Mouse (Mus musculus) G1E (cell line): Measurements from ENCODE around the gene Fbxo46.

Experiments
- CTCF ChIP-seq: IDR thresholded peaks from 2 replicates; pipeline ENCODE4 v1.5.1; 2012; ENCODE audit warnings: low read depth, low read length, inconsistent platforms, mixed read lengths
- GATA1 ChIP-seq: IDR thresholded peaks from 2 replicates; pipeline ENCODE4 v1.6.1; 2012; ENCODE audit warnings: borderline replicate concordance, low read length, inconsistent platforms, mixed read lengths
- TAL1 ChIP-seq: conservative IDR thresholded peaks from 2 replicates; pipeline ENCODE4 v1.6.1; 2012; ENCODE audit warnings: low read depth, low read length, inconsistent platforms, mixed read lengths

DNA sequence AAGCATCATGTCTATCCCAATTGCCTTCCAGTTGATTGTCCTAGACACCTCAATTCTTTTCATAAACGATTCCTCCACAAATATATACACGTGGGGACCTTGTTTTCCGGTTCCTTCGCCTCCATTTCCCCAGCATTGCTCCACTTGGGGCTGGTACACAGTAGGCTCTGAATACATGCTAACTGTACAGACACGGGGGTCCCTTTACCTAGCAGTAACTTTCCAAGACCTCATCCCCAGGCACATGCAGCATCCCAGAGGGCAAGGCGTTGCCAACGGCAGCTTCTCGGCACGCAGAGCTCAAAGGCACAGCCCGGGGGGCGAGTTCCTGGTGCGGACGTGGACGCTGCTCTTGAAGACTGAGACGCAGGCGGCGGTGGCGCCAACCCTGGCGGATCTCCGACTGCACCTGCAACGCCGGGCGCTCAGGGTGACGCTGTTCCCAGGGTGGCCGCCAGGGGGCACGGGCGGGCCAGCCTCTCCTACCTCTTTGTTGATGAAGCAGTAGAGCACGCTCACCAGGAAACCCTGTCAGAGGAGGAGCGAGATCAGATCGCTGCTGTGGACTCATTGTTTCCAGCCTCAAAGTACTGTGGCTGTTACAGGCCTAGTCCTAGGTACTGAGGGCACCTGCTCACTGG lies 37.6 kb downstream of the Fbxo46 start:
- TF ChIP-seq CTCF, result peak; percentile 92
- TF ChIP-seq GATA1, result no peak
- no peak for TF ChIP-seq TAL1
